Mouse (Mus musculus) layer of hippocampus, adult 9-10 months (tissue): Measurements from ENCODE around the gene Pfdn2.
"Not testable (repeated sequence)": the region's sequence is repeated elsewhere in the genome, so short reads cannot be mapped to it uniquely, and the experiment has no call there.

Experiments
- DNase-seq: peaks from one replicate; pipeline ENCODE4 v3.0.0; 2022; ENCODE audit warnings: low spot score

Pfdn2 gene

GRCm38 (mm10) chr1:171345225-171346094, at the start of gene Pfdn2, which contains the start of gene Nit1:
Pfdn2 (plus strand) TSS chr1:171345670.
Nit1 (minus strand) TSS chr1:171345646.
- DNase-seq: peak; percentile 53

DNA sequence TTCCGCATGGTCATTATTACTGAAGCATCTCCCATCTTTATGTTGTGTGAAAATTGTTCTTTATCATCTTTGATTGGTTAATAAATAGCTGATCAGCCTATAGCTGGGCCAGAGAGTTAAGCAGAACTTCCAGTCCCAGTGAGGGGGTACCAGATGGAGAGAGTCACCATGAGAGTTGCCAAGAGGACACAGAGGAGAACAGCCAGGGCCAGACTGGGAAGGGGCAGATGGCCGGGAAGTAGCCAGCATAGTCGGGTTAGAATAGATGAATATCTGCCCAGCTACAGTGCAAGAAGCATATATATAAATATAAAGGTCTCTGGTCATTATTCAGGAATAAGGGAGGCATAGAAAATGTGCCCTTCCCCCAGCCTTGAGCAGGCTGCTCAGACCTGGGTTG, 47.2 kb upstream of the Pfdn2 start:
- DNase-seq: no peak

DNA sequence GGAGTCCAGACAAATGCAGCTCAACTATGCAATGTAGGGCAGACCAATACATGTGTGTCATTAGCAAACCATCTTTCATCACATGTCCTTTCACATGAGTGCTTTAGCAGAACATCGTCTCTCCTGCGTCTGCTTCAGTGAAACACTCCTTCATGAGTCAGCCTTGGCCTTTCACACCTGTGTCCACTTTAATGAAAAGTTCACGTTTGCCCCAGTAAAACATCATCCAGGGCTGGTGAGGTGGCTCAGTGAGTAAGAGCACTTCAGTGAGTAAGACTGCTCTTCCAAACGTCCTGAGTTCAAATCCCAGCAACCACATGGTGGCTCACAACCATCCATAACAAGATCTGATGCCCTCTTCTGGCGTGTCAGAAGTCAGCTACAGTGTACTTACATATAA, 39.3 kb upstream of the Pfdn2 start:
- not testable (repeated sequence) for DNase-seq

DNA sequence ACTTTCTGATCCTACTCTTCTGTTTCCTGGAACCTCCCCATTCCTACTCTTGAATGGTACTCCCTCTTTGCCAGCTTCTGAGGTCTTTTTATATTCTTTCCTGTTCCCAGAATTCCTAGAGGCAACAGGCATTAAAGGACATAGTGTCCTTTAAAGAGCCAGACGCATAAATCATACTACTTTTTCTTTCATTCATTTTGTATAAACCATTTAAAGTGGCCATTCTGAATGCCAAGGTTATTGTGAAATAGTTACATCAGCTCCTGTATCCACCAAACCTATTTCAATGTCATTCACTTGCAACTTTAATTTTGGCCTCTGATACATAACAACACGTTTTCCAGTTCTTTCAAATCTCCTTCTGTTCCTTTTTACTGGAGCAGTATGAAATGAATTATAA, 36.1 kb upstream of the Pfdn2 start:
- DNase-seq: no peak

GRCm38 (mm10) chr1:171319748-171320147, 25.7 kb upstream of the Pfdn2 start:
- no peak for DNase-seq

GRCm38 (mm10) chr1:171320151-171320550, 25.3 kb upstream of the Pfdn2 start:
- DNase-seq: no peak

DNA sequence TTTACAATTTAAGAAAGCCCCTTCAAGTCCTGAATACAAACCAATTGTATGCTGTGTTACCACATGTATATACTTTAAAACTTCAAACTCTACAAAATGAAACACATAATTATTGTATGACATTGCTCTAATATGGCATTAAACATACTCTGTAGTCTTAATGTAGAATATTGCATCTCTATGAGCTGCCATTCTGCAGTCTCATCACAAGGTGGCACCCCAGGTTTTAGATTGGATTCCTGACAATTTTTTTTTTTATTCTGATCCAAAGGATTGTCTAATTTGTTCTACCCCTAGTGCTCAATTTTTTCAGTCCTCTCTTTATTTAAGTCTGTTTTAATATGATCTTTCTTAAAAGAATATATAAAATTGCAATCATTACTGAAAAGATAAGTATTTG, 24.1 kb upstream of the Pfdn2 start:
- no peak for DNase-seq

- DNase-seq: no peak
These were observed 23.5 kb upstream of the Pfdn2 start for GRCm38 (mm10) chr1:171322012-171322411.

- no peak for DNase-seq
These were observed 19.9 kb upstream of the Pfdn2 start for GRCm38 (mm10) chr1:171325571-171325970.

DNA sequence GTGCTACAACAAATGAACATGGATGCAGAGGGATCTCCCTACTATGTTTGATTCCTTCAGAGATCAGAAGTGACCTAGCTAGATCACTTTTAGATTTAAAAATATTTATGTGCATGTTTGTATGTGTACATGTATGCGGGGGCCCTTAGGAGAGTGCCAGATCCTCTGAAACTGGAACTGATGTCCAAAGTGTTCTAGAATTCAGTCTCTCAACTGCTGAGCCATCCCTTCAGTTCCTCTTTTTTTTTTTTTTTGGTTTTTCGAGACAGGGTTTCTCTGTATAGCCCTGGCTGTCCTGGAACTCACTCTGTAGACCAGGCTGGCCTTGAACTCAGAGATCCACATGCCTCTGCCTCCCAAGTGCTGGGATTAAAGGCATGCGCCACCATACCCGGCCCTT, 18.9 kb upstream of the Pfdn2 start:
- DNase-seq: not testable (repeated sequence)

- DNase-seq: no peak
These were observed 17.2 kb upstream of the Pfdn2 start for GRCm38 (mm10) chr1:171328244-171328643.

GRCm38 (mm10) chr1:171328839-171329432, 16.5 kb upstream of the Pfdn2 start, which contains the start of gene Dedd:
Dedd (plus strand) TSS chr1:171329145.
- DNase-seq: peak; percentile 93

DNA sequence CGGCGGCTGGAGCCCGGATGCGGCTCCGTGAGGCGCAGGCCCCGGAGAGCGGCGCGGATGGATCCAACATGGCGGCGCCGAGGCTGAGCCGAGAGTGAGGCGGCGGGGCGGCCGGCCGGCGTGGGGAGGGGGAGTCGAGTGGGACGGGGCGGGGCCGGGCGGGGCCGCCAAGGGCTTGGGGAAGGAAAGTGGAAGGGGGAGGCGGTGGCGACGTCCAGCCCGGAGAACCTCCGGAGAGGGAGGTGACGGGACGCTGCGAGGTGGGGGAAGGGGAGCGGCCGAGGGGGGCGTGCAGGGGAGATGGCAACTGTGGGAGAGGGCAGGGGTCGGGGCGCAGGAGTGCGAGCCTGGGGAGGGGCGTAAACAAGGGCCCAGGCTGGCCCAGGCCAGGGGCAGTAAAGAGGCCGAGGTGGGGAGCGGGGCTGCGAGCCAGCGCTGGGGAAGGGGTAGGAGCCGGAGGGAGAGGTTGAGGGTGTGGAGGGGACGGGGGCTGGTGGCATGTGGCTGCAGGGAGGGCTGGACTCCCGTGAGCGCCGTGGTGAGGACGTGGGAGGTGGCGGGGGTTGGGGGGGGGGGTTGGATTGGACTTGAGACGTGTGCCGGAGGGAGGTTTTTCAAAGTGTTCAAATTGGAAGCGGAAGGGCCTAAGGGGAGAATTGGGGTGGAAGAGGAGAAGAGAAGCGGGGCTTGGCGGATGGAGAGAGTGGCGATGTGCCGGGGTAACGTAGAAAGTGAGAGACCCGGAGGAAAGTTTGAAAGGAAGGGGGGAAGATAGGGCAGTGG, 15.8 kb upstream of the Pfdn2 start:
- no peak for DNase-seq

DNA sequence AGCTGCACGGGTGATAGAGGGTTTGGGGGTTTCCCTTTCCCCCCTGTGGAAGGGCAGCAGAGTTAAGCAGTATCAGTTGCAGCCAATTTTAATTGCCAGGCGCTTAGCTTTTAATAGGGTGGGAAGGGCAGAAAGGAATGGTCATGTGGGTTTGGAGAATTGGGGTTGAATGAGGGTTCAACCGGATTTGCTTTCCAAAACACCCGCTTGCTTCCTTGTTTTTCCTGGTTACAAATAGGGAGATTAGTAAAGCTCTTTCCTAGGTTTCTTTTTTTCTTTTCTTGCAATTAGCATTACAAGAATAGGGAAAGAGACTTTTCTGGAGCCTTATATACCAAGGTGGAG, 15.3 kb upstream of the Pfdn2 start:
- no peak for DNase-seq

DNA sequence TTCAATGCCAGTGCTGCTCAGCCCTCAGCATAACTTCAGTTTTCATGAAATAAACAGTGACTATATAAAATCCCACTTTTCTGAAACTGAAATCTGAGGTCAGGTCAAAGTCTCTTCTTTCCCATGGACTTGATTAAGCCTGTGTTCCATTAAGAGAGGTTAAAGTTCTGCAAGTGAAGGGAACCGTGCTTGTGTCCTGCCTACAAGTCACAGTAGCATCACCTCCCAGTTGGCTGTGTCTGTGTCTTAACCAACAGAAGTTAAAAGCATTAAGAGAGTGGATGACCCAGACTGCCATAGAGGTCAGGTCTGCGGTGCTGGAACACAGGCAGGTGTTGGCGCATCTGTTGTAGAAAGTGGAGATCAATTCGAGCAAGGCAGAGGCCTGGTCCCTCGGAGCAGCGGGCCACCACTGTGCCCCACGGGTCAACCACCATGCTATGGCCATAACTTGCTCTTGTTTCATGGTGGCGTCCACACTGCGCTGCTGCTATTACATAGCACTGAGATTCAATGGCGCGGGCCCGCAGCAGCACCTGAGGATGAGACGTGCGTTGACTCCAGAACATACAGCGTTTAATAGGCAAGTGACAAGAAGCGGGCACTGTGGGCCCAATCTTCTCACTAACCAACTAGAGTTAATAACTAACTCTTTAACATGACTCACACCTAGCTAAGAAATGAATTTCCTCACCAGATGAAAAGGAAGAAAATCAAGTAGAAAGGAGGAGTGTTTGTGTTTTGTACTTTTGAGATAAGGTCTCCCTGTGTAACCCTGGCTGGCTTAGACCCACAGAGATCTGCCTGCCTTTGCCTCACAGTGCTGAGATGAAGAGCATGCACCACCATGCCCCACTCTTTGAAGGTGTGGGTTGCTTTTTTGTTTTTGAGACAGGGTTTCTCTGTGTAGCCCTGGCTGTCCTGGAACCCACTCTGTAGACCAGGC, 2.9 kb upstream of the Pfdn2 start:
- DNase-seq: no peak

DNA sequence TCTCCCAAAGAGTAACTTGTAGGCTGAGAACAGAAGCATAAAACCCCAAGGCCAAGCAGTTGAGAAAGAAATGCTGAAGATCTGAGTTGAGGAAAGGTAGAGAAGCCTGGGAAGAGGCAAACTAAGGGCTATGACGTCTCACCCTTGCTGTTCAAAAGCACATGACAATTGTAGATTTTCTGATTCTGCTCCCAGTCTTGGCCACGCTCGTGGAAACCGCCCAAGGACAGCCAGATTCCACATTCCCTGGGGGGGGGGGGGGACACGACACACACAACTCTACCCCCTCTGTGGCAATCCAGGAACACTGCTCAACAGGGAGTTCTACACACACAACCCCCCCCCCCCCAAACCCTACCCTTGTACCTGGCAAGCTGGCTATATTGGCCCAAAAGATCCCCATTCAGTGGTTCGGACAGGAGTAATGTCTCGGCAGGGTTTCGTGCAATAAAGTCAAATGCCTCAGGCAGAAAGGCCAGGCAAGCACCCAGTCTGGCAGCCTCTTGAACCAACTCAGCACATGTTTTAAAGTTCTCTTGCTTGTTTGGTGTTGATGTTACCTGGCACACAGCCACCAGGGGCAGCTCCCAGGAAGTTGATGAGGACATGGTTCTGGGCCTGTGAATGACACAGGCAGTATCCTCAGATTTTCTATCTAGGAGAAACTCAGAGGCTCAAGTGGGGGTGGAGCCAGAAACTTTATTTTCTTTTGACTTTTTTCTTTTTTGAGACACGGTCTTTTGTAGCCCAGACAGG, 1.4 kb upstream of the Pfdn2 start:
- no peak for DNase-seq

DNA sequence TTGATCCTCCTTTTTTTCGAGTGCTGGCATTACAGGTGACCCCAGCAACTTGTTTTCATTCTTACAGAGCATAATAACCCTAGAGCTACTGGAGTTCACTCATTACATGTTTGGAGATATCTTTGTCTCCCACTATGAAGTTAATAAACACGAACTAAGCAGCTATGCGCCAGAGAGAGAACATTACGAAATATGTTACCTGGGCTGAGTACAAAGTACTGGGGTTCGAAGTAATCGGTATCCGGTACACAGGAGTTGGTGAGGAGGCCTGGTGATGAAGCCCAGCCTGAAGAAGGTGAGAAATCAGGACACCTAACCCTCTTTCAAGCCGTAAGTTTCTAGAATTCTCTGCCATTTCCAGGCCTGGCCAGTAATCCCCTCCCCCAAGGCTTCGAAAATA, 755 bp upstream of the Pfdn2 start:
- DNase-seq: no peak

- no peak for DNase-seq
These were observed 603 bp downstream of the Pfdn2 start for GRCm38 (mm10) chr1:171346095-171346450.

DNA sequence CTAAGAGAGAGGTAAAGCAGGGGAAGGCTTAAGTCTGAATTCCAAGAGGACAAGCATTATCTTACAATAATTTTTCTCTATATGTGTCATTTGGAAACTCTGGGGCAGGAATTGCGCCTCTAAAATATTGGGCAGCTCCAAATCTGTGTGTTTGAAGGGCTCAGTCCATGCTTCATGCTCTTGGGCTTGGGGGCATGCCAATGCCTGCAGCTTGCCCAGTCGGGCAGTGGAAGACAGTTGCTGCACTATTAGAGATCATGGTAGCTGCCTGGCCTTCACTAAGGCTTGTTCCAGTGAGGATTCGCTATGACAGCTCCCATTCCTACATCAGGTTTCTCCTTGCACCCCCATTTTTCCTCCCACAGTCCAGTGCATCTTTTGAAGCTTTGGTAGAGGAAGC, 3.2 kb downstream of the Pfdn2 start:
- no peak for DNase-seq

DNA sequence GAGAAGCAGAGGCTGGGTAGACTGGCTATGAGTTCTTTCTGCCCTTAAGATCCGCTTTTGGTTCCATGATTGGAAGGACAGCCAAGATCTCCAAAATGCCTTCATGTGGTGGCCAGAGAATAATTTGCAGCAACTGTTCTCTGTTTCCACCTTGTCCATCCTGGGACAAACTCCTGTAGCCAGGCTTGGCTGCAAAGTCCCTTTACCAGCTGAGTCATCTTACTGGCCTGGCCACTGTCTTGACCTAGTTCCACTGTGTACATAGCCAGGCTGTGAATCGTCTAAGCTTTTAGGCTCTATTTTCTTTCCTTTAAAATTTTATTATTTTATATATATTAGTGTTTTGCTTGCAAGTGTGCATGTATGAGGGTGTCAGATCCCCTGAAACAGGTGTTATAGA, 3.7 kb downstream of the Pfdn2 start:
- DNase-seq: no peak

DNA sequence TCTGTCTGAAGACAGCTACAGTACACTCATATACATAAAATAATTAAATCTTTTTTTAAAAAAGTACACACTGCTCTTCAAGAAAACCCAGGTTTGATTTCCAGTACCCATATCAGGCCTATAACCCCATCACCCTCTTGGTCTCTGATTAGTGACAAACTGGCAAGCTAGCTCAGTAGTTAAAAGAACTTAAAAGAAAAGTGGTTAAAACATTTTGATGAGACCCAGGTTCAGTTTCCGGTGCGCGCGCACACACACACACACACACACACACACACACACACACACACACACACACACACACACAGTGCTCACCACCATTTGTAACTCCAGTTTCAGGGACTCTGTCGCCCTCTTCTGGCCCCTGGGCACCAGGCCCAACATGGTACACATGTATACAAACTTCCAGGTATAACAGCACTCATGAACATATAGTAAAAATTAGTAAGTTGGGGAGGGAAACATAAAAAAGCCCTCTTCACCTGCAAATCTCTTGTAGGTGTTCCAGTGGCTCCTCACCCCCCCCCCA, 10.4 kb downstream of the Pfdn2 start:
- DNase-seq: no peak
